Mouse (Mus musculus) midbrain, embryonic 14.5 days (tissue): Measurements from ENCODE around the gene Lhx3. TPM values are rescaled to one million over a fixed set of nuclear protein-coding genes. Genes with fewer than 3 reads are reported as not detected.

Experiments used
- ATAC-seq: fragments of 200-750 bp; cut with Nextera tagmentation; 2 replicates; pipeline ENCODE4 v1.8.0; 2017; ENCODE audit warnings: moderate number of reproducible peaks, moderate library complexity; ENCODE audit not compliant: low FRiP score, low TSS enrichment
- DNase-seq: peaks from one replicate; pipeline ENCODE4 v3.0.0-alpha.2; 2015
- H3K27ac ChIP-seq: fragments of 300-500 bp; sonication (generic); replicated peaks from 2 replicates; pipeline ENCODE4 v1.5.1; 2014; ENCODE audit warnings: mild to moderate bottlenecking, low read depth, low read length, moderate library complexity
- H3K27me3 ChIP-seq: fragments of 300-500 bp; sonication (generic); 2 replicates; pipeline ENCODE4 v1.6.1; 2014; ENCODE audit warnings: low read length, control low read depth, mixed read lengths; ENCODE audit not compliant: control insufficient read depth, insufficient read depth
- H3K36me3 ChIP-seq: fragments of 300-500 bp; sonication (generic); 2 replicates; pipeline ENCODE4 v1.6.1; 2014; ENCODE audit warnings: low read length, control low read depth; ENCODE audit not compliant: control insufficient read depth, insufficient read depth
- H3K4me1 ChIP-seq: fragments of 300-500 bp; sonication (generic); 2 replicates; pipeline ENCODE4 v1.6.1; 2014; ENCODE audit warnings: mild to moderate bottlenecking, antibody characterized with exemption, low read length, control low read depth; ENCODE audit not compliant: control insufficient read depth, insufficient read depth
- H3K4me2 ChIP-seq: fragments of 300-500 bp; sonication (generic); 2 replicates; pipeline ENCODE4 v1.6.1; 2014; ENCODE audit warnings: mild to moderate bottlenecking, low read length, moderate library complexity
- H3K4me3 ChIP-seq: fragments of 300-500 bp; sonication (generic); replicated peaks from 2 replicates; pipeline ENCODE4 v1.5.1; 2014; ENCODE audit warnings: low read depth, low read length
- H3K9ac ChIP-seq: fragments of 300-500 bp; sonication (generic); replicated peaks from 2 replicates; pipeline ENCODE4 v1.6.1; 2014; ENCODE audit warnings: mild to moderate bottlenecking, low read length, moderate library complexity
- H3K9me3 ChIP-seq: fragments of 300-500 bp; sonication (generic); 2 replicates; pipeline ENCODE4 v1.6.1; 2016; ENCODE audit warnings: low read length, control low read depth, mixed read lengths; ENCODE audit not compliant: control insufficient read depth
- WGBS: fragments of 180-500 bp; shearing (Covaris S2); extraction: QIAGEN DNeasy Blood & Tissue Kit; methylation state at CpG from one replicate; pipeline ENCODE4 v1.1.7; 2014; 5-methylcytosine and 5-hydroxymethylcytosine counted together
- polyA plus RNA-seq: library from polyadenylated mRNA; unstranded; fragments of >200 nt; fragmentation: Nextera tagmentation; extraction: Ambion mirVana; gene quantifications from 2 replicates; pipeline ENCODE4 v1.2.1, GENCODE M21; 2014

Lhx3 gene
- polyA plus RNA-seq, 1 experiment from 2014 or later = not detected

DNA sequence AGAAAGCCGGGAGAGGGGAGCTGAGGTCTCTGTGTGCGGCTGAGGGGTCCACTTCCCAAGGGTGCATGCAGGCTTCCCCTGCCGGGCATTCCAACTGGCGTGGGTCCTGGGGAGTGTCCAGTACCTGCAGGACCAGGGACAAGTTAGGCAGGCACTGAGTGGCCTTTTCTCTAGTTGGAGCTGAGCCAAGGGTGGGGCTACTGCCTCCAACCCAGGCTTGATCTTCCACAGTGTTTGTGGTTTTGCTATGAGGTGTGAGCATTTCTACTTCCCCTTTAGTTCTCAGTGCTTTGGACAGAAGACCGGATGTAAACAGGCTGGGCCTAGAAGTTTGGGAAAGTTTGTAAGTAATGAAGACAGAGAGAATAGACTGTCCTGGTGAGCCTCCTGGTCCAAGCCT lies 19.6 kb downstream of the Lhx3 start:
- WGBS = 77% methylated on average over 5 of the region's 5 CpGs
- Histone ChIP-seq H3K27me3 (0 out of 2 replicates have a peak, but pooled peaks cover 7% of the 10 kb centered on the region), H3K36me3 (no peaks in the 10 kb centered on the region), H3K4me2 (no peak overlapping the region), H3K9ac (no peak overlapping the region), H3K27ac (no peak overlapping the region), H3K4me1 (no peaks in the 10 kb centered on the region), H3K4me3 (no peak overlapping the region), H3K9me3 (no peaks in the 10 kb centered on the region)
- no peak for ATAC-seq
- DNase-seq = no peak

- H3K27ac ChIP-seq = no peak overlapping the region
- ATAC-seq (no peak), DNase-seq (no peak)
- H3K36me3 ChIP-seq = no peaks in the 10 kb centered on the region
- 60% methylated on average over 3 of the region's 3 CpGs for WGBS
- no peaks in the 10 kb centered on the region for H3K27me3 ChIP-seq
- H3K4me2 ChIP-seq = no peak overlapping the region
- H3K9ac ChIP-seq = no peak overlapping the region
- no peaks in the 10 kb centered on the region for H3K4me1 ChIP-seq
- no peak overlapping the region for H3K4me3 ChIP-seq
- no peaks in the 10 kb centered on the region for H3K9me3 ChIP-seq
Measured at GRCm38 (mm10) chr2:26184352-26184751, 23.7 kb downstream of the Lhx3 start.

GRCm38 (mm10) chr2:26182646-26183045 lies 25.4 kb downstream of the Lhx3 start:
- Histone ChIP-seq H3K4me3 (no peak overlapping the region), H3K4me2 (no peak overlapping the region), H3K9ac (no peak overlapping the region), H3K36me3 (no peaks in the 10 kb centered on the region), H3K9me3 (no peaks in the 10 kb centered on the region), H3K27ac (no peak overlapping the region), H3K4me1 (no peaks in the 10 kb centered on the region), H3K27me3 (no peaks in the 10 kb centered on the region)
- DNase-seq = peak; percentile 73
- WGBS = 15% methylated on average over 6 of the region's 6 CpGs
- ATAC-seq = no peak

DNA sequence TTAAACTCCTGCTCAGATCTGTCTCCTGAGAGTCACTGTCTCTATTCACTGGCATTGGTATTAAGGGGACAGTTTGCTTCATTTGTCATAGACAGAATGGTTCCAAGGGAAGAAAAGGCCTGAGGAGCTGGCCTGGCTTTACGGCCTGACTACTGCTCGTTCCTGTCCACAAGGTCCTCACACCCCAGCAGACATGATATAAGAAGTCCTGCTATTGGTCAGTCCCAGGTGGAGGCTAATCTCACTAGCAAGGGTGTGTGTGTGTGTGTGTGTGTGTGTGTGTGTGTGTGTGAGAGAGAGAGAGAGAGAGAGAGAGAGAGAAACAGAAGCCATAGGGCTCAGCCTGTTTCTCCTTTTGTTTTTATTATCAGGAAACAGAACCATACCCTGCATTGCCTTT lies 30.9 kb downstream of the Lhx3 start:
- DNase-seq (no peak), ATAC-seq (no peak)
- no peak overlapping the region for H3K4me3 ChIP-seq
- no peaks in the 10 kb centered on the region for H3K36me3 ChIP-seq
- no peak overlapping the region for H3K27ac ChIP-seq
- 57% methylated on average over 2 of the region's 2 CpGs for WGBS
- no peaks in the 10 kb centered on the region for H3K4me1 ChIP-seq
- H3K27me3 ChIP-seq = no peaks in the 10 kb centered on the region
- no peak overlapping the region for H3K9ac ChIP-seq
- no peaks in the 10 kb centered on the region for H3K9me3 ChIP-seq
- H3K4me2 ChIP-seq = no peak overlapping the region

DNA sequence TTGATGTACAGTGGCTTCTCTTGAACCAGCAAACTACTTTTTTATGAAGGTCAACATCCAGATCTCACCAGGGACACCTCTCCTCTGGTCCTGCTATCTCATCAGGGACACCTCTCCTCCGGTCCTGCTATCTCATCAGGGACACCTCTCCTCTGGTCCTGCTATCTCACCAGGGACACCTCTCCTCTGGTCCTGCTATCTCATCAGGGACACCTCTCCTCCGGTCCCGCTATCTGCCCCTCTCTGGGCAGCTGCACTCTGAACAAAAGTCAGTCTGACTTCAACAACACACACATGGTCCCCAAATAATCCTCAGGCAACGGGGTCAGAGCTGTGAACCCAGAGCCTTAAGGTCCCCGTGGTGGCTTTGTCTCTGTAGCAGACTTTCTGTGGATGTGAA lies 31.4 kb downstream of the Lhx3 start:
- DNase-seq = no peak
- Histone ChIP-seq H3K4me1 (0 out of 2 replicates have a peak, but pooled peaks cover under 1% of the 10 kb centered on the region), H3K4me2 (no peak overlapping the region), H3K4me3 (no peak overlapping the region), H3K9ac (no peak overlapping the region), H3K36me3 (no peaks in the 10 kb centered on the region), H3K27ac (no peak overlapping the region), H3K9me3 (no peaks in the 10 kb centered on the region), H3K27me3 (no peaks in the 10 kb centered on the region)
- no peak for ATAC-seq
- 59% methylated on average over 5 of the region's 5 CpGs for WGBS

DNA sequence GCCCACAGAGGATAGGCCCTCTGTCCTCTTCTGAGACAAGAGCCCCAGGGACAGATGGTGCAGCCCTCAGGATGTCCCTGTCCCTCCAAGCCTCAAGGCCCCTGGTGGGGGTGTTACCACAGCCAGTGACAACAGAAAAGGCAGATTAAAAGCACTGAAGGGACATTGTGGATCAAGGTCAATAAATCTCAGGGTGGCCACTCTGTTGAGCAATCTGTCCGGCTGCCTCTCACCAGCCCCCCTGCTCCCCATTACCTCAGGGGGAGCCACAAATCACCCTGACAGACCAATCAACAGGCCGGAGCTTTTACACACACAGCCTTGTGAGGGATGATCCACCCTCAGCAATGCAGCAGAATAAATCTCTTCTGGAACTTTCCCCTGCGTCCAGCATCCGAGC lies 32.9 kb downstream of the Lhx3 start:
- Histone ChIP-seq H3K4me1 (peaks cover 11% of the 10 kb centered on the region; the same call in 1 of the 2 replicates), H3K9me3 (no peaks in the 10 kb centered on the region), H3K27ac (no peak overlapping the region), H3K9ac (0 out of 2 replicates have a peak overlapping the region, but pooled peaks have one; percentile 23), H3K27me3 (no peaks in the 10 kb centered on the region), H3K4me2 (no peak overlapping the region), H3K4me3 (no peak overlapping the region), H3K36me3 (no peaks in the 10 kb centered on the region)
- ATAC-seq (no peak), DNase-seq (no peak)
- WGBS = 34% methylated on average over 4 of the region's 4 CpGs

- Histone ChIP-seq H3K4me1 (peaks cover 19% of the 10 kb centered on the region; the same call in 1 of the 2 replicates), H3K9ac (no peak overlapping the region), H3K4me3 (no peak overlapping the region), H3K27me3 (no peaks in the 10 kb centered on the region), H3K27ac (no peak overlapping the region), H3K4me2 (no peak overlapping the region), H3K9me3 (no peaks in the 10 kb centered on the region), H3K36me3 (no peaks in the 10 kb centered on the region)
- no peak for ATAC-seq
- no peak for DNase-seq
- WGBS = 71% methylated on average over 2 of the region's 2 CpGs
Measured at GRCm38 (mm10) chr2:26172166-26172565, 35.9 kb downstream of the Lhx3 start.

- H3K36me3 ChIP-seq = no peaks in the 10 kb centered on the region
- no peak overlapping the region for H3K9ac ChIP-seq
- no peak overlapping the region for H3K4me2 ChIP-seq
- no peak for DNase-seq
- no peaks in the 10 kb centered on the region for H3K9me3 ChIP-seq
- no peak overlapping the region for H3K4me3 ChIP-seq
- H3K4me1 ChIP-seq = peaks cover 19% of the 10 kb centered on the region; the same call in 1 of the 2 replicates
- no peaks in the 10 kb centered on the region for H3K27me3 ChIP-seq
- 60% methylated on average over 2 of the region's 2 CpGs for WGBS
- H3K27ac ChIP-seq = no peak overlapping the region
- no peak for ATAC-seq
Measured at GRCm38 (mm10) chr2:26170376-26170775, 37.7 kb downstream of the Lhx3 start.

DNA sequence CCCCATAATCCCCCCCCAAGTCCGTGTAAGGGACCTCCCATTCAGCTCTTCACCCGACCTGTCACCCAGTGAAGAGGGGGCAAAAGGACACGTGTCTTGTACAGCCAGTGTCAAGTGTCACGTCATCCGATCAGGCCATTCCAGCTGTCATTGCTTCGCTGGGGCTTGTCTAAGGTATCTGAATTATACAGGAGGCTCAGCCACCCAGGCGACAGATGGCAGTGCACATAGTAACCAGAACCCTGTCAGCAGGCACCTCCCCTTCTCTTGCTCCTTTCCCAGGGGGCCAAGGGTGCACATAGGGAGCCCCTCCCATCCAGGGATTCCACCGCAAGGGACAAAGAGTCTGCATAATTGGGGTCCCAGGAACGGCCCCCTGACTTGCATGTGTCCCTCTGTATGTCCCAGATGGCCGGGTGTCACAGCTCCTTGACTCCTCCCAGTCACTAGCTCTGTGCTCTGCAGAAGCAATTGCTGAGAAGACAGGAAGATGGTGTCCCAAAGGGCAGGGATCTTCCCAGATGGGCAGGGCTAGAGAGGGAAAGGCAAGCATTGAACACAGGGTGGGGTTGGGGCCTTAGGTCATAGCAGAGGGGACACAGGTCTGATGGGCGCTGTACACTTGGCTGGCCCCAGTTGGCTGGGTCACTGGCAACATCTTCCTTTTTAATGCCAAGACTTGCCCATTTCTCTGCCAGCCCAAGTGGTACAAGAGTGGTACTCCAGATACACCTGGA lies 39.1 kb downstream of the Lhx3 start:
- H3K4me3 ChIP-seq = no peak overlapping the region
- WGBS = 25% methylated on average over 11 of the region's 11 CpGs
- H3K9ac ChIP-seq = no peak overlapping the region
- peaks cover 19% of the 10 kb centered on the region; the same call in 1 of the 2 replicates for H3K4me1 ChIP-seq
- ATAC-seq = 0 out of 2 replicates have a peak, but pooled peaks have one; percentile 17
- no peaks in the 10 kb centered on the region for H3K9me3 ChIP-seq
- H3K27me3 ChIP-seq = no peaks in the 10 kb centered on the region
- H3K4me2 ChIP-seq = no peak overlapping the region
- H3K27ac ChIP-seq = no peak overlapping the region
- DNase-seq = peak; percentile 29
- H3K36me3 ChIP-seq = no peaks in the 10 kb centered on the region
